Mouse (Mus musculus) NIH3T3 (cell line): ENCODE data around the gene Tpk1.
"Not testable (repeated sequence)": the region's sequence is repeated elsewhere in the genome, so short reads cannot be mapped to it uniquely, and the experiment has no call there.

Experiments used
- DNase-seq: peaks from one replicate; pipeline ENCODE4 v3.0.0-alpha.2; 2012; ENCODE audit warnings: low read depth

Tpk1 gene

DNA sequence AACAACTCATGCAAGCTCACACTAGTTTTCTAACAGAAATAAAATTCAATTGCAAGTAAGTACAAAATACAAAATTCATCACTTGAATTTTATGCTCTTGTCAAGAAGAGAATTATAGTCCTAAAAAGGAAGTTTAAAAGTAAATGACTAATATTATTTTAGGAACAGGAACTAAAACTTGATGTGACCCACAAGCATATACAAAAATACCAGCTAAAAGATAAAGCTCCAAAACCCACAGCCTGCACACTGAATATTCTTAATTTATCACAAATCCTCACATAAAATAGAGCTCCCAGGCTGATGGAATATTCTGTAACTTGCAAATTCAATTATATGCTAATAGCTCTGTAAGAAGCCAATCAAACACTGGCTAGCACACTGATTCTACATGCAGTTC, 25.5 kb downstream of the Tpk1 start:
- DNase-seq = no peak

GRCm38 (mm10) chr6:43638865-43639264, 27.2 kb downstream of the Tpk1 start:
- DNase-seq = no peak

- DNase-seq = no peak
Measured at GRCm38 (mm10) chr6:43638119-43638518, 28.0 kb downstream of the Tpk1 start.

- DNase-seq = no peak
Measured at GRCm38 (mm10) chr6:43636980-43637638, 29.0 kb downstream of the Tpk1 start.

- DNase-seq = peak; percentile 34
Measured at GRCm38 (mm10) chr6:43633308-43633963, 32.6 kb downstream of the Tpk1 start.

DNA sequence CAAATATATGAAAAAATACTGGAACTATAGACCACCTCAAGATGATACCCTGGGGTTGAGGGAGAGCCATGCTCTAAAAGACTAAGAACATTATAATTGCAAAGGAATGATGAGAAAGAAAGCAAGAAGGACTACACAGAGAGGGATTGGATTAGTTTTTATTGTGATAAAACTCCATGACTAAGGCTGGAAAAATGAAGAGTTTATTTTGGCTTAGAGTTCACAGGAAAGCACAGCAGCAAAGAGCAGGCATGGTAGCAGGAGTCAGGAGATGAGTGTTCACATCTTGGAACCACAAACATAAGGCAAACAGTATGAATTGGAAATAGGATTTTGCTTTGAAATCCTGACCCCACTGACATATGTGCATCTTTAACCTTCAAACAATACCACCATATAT, 33.2 kb downstream of the Tpk1 start:
- peak; percentile 31 for DNase-seq

GRCm38 (mm10) chr6:43623448-43623847, 42.6 kb downstream of the Tpk1 start:
- DNase-seq = not testable (repeated sequence)

DNA sequence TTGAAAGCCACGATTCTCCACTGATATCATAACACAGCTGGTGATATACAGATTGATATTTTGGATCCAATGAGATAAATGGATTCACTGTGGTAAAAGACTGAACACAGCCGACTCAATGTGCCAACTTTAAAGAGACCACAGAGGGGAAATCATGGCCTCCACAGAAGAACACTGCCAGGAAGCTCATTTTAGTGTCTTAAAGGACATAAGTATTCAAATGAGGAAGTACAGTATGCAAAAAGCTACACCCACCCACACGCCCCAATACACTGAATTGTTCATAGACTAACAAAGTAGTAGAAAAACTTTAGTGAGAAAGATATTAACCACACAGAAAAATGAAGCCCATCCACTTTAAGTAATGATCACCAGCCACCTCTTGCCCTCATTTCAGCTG, 46.8 kb downstream of the Tpk1 start:
- DNase-seq = no peak

DNA sequence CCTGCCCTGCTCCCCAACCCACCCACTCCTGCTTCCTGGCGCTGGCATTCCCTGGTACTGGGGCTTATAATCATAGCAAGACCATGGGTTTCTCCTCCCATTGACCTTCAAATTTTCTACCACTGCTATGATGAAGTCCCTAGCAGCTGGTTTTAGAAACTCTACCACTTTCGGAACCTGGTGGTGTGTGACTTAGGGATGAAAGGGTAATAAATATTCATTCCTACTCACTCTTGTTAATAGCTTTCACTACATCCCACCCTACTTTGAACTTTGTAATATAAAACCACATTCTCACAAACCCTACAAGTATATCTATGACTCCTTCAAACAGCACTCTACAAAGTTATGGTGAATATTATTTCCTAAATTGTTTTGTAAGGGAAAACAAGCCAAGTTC, 54.3 kb downstream of the Tpk1 start:
- no peak for DNase-seq

GRCm38 (mm10) chr6:43590841-43591541, 75.1 kb downstream of the Tpk1 start:
- DNase-seq = peak; percentile 75

DNA sequence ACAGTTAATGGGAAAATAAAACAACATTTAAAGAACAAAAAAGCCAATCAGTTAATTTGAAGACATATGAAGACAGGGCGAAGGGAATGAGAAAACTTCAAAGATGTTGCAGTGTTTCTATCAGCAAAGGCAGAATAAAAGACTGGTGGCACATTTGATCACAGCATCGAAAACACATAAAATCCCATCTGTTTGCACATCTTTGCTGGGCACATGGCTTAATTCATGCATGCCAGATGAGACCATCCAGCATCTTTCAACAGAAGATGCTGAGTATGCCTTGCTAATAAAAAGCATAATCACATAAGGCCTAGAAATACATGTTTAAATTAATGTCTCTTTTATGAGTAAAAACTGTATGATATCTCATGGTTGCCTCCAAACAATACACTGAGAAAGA, 80.8 kb downstream of the Tpk1 start:
- DNase-seq = no peak

DNA sequence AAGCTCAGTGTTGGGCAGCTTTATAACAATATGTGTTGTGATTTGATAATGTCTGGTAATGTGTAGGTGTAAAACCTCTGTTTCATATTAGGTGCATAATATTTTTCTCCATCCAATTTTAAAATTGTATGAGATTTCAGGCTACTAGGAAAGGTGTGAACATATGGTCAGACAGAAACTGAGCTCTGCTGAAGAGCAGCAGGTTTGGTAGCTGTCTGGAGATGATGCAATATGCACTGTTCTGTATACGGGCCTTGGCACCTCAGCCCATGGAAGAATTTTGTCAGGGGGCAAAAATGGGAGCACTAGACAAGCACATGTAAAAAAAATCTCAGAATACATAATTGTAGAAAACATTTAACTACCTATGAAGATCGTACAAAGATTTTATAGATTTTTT, 84.3 kb downstream of the Tpk1 start:
- no peak for DNase-seq

DNA sequence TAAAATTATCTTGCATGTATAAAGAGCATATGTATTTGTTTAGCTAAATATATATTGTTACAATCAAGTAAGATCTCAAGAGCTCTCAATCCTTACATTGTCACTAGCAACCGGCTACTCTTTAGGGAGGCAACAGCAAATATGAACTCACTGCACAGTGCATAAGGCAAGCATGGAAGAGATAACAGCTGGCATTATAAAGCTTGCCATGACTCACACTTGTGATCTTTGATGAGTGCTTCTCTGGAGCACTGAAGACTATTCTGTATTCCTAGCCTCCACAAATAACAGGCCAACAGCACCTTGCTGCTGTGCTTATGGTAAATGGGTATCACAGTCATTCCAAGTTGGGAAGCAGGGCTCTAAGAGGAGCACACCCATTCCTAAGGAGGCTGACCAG, 98.2 kb downstream of the Tpk1 start:
- no peak for DNase-seq

DNA sequence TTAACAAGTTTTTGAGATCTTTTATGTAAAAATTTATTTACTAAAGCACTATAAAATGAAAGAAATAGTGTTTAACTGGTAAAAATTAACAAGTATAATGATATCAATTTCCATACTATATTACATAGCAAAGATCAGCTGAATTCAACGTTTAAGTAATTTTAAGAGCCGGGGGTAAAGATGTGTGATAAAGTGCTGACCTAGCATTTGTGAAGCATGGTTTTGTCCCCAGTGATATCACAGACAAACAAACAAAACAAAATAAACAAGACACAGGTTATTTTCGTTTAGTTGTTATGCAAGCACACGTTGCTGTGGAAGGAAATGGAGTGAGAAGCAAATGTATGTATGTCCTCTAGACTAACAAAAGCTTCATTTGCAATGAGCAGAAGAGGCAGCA, 103.6 kb downstream of the Tpk1 start:
- no peak for DNase-seq

GRCm38 (mm10) chr6:43551410-43551809, 114.7 kb downstream of the Tpk1 start:
- no peak for DNase-seq

GRCm38 (mm10) chr6:43546537-43546936, 119.5 kb downstream of the Tpk1 start:
- no peak for DNase-seq

DNA sequence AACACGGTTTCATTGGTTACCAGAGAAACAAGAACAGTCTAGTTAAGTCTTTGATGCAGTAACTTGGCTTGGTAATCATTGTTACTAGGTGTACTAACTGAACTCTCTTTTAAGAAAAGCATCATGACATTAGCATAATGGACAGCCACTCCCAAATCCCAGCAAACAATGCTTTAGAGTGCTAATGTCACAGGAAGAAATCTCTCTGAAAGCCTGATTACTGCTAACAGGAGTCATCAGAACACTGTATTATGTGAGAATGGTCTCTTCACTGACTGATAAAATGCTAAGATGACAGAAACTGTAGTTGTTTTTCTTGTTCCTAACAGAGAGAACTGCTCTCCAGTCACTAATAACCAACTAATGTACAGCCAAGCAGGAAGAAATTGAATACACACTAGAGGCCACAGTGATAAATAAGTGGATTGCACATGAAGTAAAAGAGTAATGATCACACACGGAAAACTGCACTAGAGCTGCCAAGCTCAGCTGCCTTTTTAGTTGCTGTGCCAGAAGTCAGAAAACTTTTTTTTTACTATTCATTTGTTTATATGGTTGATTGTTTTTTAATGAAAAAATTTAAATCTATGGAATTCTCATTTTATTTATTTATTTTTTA, 128.7 kb downstream of the Tpk1 start:
- peak; percentile 64 for DNase-seq

GRCm38 (mm10) chr6:43535459-43535858, 130.6 kb downstream of the Tpk1 start:
- no peak for DNase-seq

DNA sequence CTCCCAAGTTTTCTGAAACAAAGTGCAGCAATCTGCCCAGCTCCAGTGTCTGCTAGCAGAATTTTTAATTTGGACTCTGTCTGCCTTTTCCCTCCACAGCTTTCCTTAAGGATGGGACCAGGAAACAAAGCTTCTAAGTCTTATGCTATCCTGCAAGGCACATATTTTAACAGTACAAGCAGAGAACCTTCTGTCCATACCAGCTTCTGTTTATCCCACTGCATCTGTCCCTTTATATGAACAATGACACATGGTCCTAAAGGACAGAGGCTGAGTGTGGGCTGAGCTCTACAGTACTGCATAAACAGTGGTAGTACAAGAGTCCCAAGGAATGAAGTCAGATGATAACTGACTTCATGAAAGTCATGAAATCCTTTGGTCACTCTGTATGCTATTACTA, 132.8 kb downstream of the Tpk1 start:
- DNase-seq = no peak

DNA sequence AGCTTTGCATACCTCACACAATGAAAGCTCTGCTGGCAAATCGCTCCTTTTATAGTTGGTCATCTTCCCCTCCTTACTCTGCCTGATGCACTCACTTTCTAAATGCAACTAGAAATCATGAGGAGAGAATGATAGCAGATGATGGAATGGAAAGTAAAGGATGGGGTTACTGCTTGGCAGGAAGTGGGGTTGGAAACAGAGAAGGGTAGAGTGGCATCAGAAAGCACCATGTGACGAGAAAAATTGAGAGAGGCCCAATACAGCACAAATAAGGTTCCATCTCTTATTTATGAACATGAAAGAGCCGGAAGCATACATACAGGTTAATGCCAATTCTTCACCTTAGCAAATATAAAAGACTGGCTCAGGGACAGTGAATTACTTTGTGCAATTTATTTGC, 133.3 kb downstream of the Tpk1 start:
- no peak for DNase-seq

- DNase-seq = no peak
Measured at GRCm38 (mm10) chr6:43531996-43532395, 134.1 kb downstream of the Tpk1 start.

DNA sequence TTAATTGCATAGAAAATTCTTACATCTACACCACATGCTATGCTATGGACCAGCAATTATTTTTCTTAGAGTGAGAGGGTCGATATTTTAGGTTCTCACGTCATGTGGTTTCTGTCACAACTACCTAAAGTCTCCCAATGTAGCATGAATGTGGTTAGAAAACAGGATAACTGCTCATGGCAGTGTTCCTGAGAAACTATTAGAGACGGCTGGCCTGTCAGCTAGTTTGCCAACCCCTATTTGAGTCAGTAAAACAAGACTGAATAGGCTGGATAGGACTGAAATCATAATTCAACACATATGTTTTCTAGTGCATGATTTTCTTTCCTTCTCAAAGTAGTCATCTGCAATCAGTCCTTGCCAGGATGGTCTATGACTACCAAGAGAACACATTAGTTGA, 137.1 kb downstream of the Tpk1 start:
- DNase-seq = peak; percentile 90

DNA sequence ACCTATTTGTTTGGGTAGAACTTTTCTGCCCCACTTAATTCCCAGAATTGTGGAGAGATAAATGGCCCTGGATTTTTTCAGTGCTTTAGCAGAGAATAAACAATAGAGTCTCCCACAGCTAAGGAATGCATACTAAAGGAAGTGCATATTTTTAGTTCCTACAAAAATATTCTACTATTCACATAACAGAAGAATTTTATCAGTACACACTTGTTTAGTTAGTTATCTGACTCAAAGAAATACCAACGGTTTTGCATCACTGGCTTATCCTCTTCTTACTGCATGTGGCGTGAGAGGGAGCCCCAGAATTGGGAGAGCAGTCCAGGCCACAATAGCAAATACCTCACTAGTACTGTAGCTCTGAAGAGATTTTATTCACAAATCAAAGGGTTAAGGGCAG, 141.1 kb downstream of the Tpk1 start:
- peak; percentile 64 for DNase-seq
